Mouse (Mus musculus): ENCODE measurements around the gene Syce2.

DNA sequence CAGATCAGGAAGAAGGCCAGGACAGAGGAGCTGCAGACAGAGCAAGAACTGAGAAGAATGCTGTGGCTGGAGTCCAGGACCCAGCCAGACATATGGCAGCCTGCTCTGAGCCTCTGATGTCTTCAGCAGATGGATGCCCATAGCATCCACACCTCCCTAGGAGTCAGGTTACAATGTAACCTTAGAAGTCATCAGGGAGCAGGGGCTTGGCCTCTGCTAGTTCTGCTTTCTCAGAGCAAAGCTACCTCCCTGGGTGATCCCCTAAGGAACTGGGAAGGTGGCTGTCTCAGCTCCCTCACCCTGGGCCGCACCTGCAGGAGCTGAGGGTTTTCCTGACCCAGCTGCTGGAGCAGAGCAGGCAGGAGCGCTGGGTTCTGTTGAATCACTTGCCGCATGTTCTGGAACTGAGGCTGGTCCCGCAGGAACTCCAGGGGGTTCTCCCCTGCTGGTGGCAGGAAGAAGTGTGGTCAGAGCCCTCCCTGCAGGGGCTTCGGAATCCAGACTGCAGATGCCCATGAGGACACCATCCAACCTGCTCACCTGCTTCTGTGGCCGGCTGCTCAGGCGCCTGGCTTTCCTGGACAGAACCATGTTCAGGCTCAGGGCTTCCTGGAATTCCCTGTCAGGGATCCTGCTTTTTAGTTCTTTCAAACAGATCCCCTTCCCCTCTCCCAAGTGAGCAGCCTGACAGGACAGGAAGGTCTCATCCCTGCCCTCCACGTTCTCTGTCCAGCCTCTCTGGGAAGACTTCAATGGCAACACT lies 34.6 kb upstream of the Syce2 start:
- TF ChIP-seq POLR2A (IDR thresholded peaks at IDR 0.05; ENCODE audit: control insufficient read depth, low read depth, low read length) (no peak), CTCF (IDR thresholded peaks at IDR 0.05; ENCODE audit: control insufficient read depth, insufficient read depth, insufficient replicate concordance, low read depth, low read length) (no peak)

All from testis, adult 2 months (tissue).